Mouse (Mus musculus): ENCODE measurements around the gene Abcb8.

Gene Abcb8

DNA sequence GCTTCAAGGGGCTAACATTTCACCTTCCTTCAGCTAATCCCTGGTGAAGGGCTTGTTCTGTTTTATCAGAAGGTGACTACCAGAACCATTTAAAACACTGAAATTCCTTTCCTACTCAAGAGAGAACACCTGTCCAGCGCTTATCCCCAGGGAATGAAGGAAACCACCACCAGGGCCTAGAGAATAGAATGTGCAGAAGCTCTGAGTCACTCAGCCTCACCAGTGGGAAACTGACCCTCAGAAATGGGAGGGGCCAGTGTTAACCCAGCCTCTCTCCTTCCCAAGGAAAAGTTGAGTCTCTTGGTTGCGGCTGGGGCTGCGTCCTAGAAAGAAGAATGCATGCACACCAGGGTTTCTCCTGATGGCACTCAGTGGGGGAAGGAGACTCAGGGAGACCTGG is 61.6 kb downstream of the Abcb8 start:
- in situ Hi-C loops (cut with MseI, MboI): no loop called here

DNA sequence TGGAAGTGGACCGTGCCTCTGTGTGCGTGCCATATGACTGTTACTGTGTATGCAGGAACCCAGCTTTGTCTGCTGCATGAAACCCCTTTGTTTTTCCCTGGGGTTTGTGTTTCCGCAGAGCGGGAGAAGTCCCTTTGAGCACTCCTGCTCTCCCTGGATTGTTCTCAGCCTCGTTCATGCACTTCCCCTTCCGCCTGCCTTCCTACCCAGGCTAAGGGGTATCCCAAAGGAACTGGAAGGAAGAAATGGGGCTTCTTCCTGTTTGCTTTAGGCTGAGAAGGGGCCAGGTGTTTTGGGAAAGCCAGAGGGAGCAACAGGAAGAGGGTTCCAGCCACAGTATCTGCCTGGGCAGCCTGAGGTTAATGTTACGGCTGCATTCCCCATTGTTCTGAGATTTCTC is 62.1 kb downstream of the Abcb8 start:
- in situ Hi-C loops (cut with MseI, MboI): no loop called here
